Mouse (Mus musculus) layer of hippocampus, adult 9-11 months (tissue): Measurements from ENCODE around the gene Mrpl36.

Experiments used
- DNase-seq: peaks from one replicate; pipeline ENCODE4 v3.0.0; 2022

Mrpl36 gene

GRCm38 (mm10) chr13:73327827-73328698 lies at the start of gene Mrpl36, which contains the start of gene Ndufs6:
TSS of gene Mrpl36 (plus strand) at chr13:73328513.
TSS of gene Ndufs6 (minus strand) at chr13:73328542.
- peak; percentile 95 for DNase-seq

DNA sequence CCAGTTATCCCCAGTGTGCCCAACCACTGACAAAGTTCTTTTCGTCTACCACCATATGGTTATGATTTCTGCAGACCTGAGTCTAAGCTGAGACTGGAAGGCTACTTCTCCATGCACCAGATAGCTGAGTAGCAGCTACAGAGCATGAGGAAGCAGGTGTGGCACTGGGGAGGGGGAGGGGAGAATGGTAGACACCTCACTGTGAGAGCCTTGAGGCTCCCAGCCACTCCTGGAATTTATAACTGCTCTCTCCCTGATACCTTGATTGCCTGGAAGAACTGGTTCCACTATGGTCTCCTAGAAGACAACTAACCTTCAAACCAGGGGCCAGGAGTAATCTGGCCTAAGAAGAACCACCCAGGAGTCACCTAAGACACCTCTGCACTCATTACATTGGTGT lies 49.1 kb upstream of the Mrpl36 start:
- DNase-seq, result no peak

DNA sequence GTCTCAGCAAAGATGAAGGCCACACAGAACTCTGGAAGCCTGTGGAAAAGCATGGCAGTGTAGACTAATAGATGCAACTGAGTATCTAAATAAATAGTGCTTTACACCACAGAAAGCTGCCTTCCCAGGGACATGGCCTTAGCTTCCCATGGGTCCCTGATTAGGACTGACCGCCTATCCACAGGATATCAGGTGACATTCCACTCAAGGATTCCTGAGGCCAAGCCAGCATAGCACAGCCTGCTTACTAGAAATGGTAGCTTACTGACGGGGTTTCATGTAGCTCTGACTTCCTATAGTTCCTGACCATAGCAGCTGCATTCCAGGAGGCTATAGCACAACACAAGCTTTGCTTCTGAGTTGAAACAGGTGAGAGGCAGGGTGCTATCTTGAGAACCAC lies 45.9 kb upstream of the Mrpl36 start:
- no peak for DNase-seq

DNA sequence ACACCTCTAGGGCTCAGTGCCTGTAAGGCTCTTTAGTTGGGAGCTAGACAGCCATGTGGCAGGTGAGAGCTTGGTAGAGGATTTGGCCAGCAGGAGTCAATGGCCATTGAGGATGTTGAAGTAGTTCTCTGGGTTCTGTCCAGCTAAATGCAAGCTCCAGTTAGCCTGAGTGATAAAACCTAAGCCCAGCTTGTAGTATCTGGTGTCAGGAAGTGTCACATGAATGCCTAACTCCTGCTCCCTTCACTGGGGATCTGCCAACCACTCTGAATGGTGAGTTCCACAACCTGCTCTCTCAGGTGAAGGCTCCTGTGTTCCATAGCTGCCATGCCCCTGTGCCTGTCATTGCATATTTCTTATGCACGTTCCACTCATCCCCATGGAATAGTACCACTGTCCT lies 44.8 kb upstream of the Mrpl36 start:
- DNase-seq, result no peak

GRCm38 (mm10) chr13:73290206-73290605 lies 38.1 kb upstream of the Mrpl36 start:
- no peak for DNase-seq

GRCm38 (mm10) chr13:73291102-73291501 lies 37.2 kb upstream of the Mrpl36 start:
- DNase-seq, result no peak

DNA sequence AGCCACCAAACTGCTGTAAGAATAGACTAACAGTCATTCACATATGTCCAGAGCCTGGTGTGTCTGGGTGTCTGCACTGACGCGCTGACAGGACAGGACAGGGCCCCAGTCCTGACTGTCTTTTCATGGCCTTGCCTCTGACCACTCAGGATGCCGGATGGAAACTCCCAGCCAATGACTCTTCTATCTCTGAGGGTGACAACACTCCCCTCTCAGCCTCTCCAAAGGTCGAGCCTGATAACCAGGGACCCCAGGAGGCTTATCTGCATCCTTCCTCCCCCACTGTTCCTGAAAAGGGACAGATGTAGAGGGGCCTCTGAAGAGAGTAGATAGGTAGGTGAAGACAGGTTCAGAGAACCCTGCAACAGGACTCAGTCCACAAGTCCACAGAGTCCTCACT lies 29.6 kb upstream of the Mrpl36 start:
- no peak for DNase-seq

DNA sequence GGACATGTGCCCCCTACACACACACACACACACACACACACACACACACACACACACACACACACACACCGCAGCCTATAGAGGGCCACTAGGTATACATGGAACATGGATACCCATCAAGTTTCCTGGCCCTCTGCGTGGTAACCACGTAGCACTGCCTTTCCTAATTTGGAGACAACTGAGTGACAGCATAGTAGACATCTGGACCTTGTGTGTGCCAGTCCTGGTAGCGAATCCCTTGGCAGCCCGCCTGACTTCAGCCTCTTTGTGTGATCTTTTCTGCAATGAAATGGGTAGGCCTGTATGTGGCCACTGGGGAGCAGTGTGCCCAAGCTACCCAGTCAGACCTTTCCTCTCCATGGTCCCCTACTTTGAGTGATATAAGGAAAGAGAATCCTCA lies 29.0 kb upstream of the Mrpl36 start:
- no peak for DNase-seq

DNA sequence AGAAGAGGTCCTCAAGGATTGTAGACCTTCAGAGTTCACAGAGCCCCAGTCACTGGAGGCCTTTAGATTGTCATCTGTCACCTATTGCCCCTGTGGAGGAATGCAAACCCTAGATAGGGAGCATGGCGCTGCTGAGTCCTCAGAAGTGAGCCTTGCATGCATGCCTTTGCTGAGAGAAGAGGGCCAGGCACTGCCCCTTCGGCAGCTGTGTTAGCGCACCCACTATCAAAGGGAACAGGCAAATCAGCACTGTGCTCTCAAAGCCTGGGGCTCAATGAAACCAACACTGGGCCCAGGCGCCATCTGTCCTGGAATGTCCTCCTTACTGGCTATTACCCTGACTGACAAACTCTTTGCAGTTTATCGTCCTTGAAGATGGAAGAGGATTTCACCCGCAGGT lies 23.6 kb upstream of the Mrpl36 start:
- DNase-seq, result no peak

- no peak for DNase-seq
Observed at GRCm38 (mm10) chr13:73305398-73306084, 22.8 kb upstream of the Mrpl36 start.

DNA sequence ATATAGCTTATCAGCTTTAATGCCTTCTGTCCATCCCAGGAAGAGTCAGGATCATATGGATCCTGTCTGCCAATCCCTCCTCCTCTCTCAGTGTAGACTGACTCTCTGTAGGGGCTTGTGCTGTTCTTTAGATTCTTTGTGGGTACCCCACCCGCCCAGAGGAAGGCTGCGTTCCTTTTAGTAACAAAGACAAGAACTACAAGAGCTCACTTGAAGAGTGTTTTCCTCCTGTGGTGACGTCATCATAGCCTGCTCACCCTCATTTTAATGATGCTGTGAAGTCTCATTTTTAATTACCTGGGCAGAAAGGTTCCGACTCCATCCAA lies 22.3 kb upstream of the Mrpl36 start:
- DNase-seq, result no peak

DNA sequence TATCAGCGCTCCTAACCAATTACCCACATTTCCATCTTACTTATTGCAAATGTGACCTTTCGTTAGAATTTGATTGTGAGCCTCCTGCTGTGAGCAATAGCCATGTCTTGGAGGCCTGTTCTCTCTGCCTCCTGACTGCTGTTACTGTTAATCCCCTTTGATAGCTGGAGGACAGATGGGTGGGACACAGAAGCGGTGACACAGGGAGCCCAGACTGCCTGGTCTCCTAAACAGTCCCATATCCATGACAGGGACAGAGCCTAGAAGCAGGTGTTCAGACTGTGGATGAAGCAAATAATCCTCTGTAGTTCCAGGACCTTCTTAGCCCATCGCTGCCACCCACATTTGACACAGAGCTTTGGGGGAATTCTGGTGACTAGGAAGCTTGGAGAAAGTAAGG lies 21.9 kb upstream of the Mrpl36 start:
- no peak for DNase-seq

DNA sequence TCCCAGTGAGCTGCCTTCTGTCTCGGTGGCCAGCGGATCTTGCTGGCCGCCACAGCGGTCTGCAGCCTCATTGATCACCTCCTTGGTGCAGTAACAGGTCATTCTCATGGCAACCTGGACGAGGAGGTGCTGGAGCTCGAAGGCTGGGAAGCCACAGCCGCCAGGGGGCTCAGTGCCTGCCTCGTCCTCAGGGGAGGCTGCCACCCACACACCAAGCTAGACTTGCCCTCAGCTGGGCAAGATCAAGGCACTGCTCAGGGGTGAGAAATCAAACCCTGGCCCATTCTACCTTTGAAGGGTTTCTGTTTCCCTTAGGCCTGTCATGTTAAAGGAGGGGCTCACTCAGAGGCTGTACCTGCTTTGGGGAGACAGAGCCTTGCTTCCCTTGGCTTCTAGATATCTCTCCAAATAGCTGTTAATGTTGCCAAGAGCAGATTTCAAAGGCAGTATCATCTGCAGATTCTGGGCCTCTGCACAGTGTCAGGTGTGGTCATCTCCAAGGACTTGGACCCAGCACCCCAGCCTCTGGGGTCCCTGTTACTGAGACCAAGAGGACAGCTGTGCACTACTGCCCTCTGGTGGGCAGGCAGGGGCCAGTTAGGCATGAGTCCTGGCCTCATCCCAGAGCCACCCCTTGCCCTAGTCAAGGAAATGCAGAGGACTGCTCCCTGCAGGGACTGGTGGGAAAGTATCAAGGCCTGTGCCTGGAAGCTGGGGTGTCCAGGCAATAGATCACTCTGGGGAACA lies 18.0 kb upstream of the Mrpl36 start:
- no peak for DNase-seq

GRCm38 (mm10) chr13:73320048-73320447 lies 8.3 kb upstream of the Mrpl36 start:
- no peak for DNase-seq

- DNase-seq, result no peak
Observed at GRCm38 (mm10) chr13:73322626-73323025, 5.7 kb upstream of the Mrpl36 start.

DNA sequence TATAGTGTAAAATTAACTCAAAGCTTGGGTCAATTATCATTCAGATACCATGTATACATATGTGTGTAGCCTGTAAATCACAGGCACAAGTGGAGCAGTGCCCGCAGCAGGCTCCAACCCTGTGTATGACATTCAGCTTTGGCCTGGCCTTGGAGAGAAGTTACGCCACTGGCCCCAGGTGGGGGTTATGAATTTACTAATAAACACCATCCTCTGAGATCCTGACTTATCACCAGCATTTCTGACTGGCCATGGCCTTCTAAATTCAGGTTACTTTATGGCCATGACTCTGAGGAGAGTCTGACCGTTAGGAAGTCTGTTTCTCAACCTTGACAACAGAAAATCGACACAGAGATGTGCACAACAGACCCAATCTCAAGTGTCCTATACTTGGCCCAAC lies 4.9 kb upstream of the Mrpl36 start:
- no peak for DNase-seq

DNA sequence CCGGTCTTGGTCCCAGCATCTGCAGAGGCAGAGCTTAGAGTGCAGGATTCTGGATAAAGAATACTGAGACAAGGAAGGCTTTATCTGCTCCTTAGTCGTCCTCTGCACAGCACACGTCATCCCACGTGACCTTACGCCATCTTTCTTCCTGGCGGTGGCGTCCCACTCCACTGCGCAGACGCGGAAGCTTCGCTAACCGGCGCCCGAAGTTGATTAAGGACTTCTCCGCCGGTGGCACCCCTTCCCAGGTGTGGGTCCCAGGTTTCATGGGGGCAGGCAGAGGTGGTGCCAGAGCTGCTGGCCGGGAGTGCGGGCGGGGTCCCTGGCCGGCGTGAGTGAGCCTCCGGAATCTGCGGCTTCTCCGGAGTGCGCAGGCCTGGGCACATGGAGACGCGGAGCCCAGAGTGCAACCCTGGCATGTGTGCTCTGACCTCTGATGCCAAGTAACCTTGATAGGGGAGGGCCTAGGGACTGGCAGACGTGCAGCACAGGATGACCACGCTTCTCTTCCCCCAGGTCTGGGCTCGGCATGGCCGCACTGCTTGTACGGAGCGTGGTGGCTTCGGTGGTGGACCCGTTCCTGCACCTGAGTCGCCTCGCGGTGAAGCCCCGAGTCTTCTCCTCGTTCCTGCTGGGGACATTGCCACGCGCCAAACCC lies 2.7 kb downstream of the Mrpl36 start:
- DNase-seq, result peak; percentile 87

DNA sequence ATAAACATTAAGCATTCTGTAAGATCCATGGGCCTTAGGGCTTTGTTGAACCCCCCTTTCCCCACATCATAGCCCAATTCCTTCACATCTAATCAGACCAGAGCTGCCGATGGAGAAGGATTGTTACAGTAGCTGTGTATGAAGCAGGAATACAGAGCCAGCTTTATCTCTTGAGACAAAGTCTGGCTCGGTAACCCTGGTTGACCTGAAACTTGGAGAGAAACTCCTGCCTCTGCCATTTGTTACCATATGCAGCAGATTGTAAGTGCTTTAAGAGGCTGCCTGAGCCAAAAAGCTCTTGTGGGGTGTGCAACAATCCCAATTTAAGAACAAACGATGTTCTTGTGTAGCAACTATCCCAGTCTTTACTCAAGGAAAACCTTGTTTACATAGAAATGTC lies 3.4 kb downstream of the Mrpl36 start:
- DNase-seq, result peak; percentile 10

GRCm38 (mm10) chr13:73336753-73337152 lies 8.4 kb downstream of the Mrpl36 start:
- no peak for DNase-seq

GRCm38 (mm10) chr13:73345102-73345890 lies 17.0 kb downstream of the Mrpl36 start:
- DNase-seq, result no peak

- no peak for DNase-seq
Observed at GRCm38 (mm10) chr13:73346131-73346530, 17.8 kb downstream of the Mrpl36 start.

- no peak for DNase-seq
Observed at GRCm38 (mm10) chr13:73346743-73347142, 18.4 kb downstream of the Mrpl36 start.
